8 mouse cellular contexts compared by ENCODE assay signal in the genomic region with DNA sequence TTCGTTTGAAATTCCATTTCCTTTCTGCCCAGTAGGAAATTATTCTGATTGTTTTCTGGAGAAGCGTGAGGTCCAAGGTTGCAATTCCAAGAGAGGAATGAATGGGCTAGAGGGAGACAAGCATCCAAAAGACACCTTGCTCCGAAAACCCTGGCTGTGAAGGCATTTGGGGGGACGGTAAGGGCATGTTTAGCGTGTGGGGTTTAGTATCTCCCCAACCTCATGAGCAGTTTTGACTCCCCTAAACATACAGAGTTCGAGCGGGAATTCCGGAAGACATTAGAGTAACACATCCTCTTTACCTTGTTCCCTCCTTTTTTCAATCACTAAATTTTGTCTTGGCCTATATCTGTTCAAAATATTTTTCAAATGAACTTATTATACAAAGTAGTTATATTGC. TPM values are rescaled to one million over a fixed set of nuclear protein-coding genes. Genes with fewer than 3 reads are reported as not detected.
A peak's percentile ranks its signal among the peaks of the same experiment; 100 is the strongest.
DNase-seq lines count a peak whose midpoint lies in the region; ATAC-seq and TF ChIP-seq lines count a peak whose summit lies in the region.

No protein-coding gene starts in this region.

- TF ChIP-seq CTCF in bone marrow, adult 2 months (IDR thresholded peaks at IDR 0.05; ENCODE audit: control insufficient read depth, insufficient read depth, low read length) = no peak
- TF ChIP-seq CTCF in heart, postnatal 0 days (IDR thresholded peaks at IDR 0.05; ENCODE audit: low read depth) = no peak

- H3K9me3 ChIP-seq in heart, embryonic 11.5 days (replicated peaks; ENCODE audit: control insufficient read depth, low read length) = no peaks in the 10 kb centered on the region
- H3K9me3 ChIP-seq in heart, postnatal 0 days (replicated peaks; ENCODE audit: control insufficient read depth, low read length) = no peaks in the 10 kb centered on the region

- no peak for DNase-seq in heart, postnatal 25 days (ENCODE audit: low spot score)
- DNase-seq in heart, postnatal 0 days (ENCODE audit: low spot score) = no peak
- peak; percentile 25 for DNase-seq in lung, postnatal 10 days
- no peak for DNase-seq in spleen, adult 18-20 months
- no peak for DNase-seq in gastrocnemius, postnatal 10 days
- no peak for DNase-seq in adrenal gland, postnatal 10 days

- H3K4me3 ChIP-seq in heart, embryonic 11.5 days (ENCODE audit: low read depth, low read length) = peak overlapping the region; percentile 73
- peak overlapping the region; percentile 24 for H3K4me3 ChIP-seq in bone marrow, adult 2 months (replicated peaks; ENCODE audit: control insufficient read depth, low read depth, low read length)
- H3K4me3 ChIP-seq in heart, postnatal 0 days (ENCODE audit: low read depth, low read length) = peak overlapping the region; percentile 84

- TF ChIP-seq EP300 in heart, postnatal 0 days (IDR thresholded peaks at IDR 0.05; ENCODE audit: low read depth) = no peak

- H3K27me3 ChIP-seq in heart, embryonic 11.5 days (ENCODE audit: control insufficient read depth, insufficient read depth, low read length) = no peaks in the 10 kb centered on the region
- H3K27me3 ChIP-seq in heart, postnatal 0 days (ENCODE audit: control insufficient read depth, insufficient read depth, low read length) = 0 out of 2 replicates have a peak, but pooled peaks cover 2% of the 10 kb centered on the region

- peak overlapping the region; percentile 92 for H3K4me2 ChIP-seq in heart, embryonic 11.5 days
- peak overlapping the region; percentile 96 for H3K4me2 ChIP-seq in heart, postnatal 0 days (ENCODE audit: low read depth, low read length)

- intact Hi-C loops in heart, postnatal 25 days (cut with DNase I) = loop anchor here (1.0 to 5.0 kb wide), 3 partner anchors 55 to 182 kb away; no protein-coding TSS in a partner anchor

- 0% methylated on average over 8 of the region's 8 CpGs for WGBS in heart, embryonic 11.5 days (ENCODE audit: insufficient replicate concordance)
- 7% methylated on average over 8 of the region's 8 CpGs for WGBS in bone marrow, adult 2 months
- 1% methylated on average over 8 of the region's 8 CpGs for WGBS in heart, postnatal 0 days

- peak overlapping the region; percentile 100 for H3K27ac ChIP-seq in heart, embryonic 11.5 days (ENCODE audit: low read depth, low read length)
- H3K27ac ChIP-seq in bone marrow, adult 2 months (ENCODE audit: control insufficient read depth, insufficient read depth, low read depth, low read length, poor library complexity) = peak overlapping the region; percentile 56; the same call in 1 of the 2 replicates
- peak overlapping the region; percentile 98 for H3K27ac ChIP-seq in heart, postnatal 0 days (ENCODE audit: low read depth)

- H3K9ac ChIP-seq in heart, embryonic 11.5 days (ENCODE audit: low read depth, low read length) = peak overlapping the region; percentile 96
- H3K9ac ChIP-seq in heart, postnatal 0 days (replicated peaks; ENCODE audit: low read depth, low read length) = peak overlapping the region; percentile 89

- TF ChIP-seq POLR2A in bone marrow, adult 2 months (IDR thresholded peaks at IDR 0.05; ENCODE audit: borderline replicate concordance, control insufficient read depth, low read depth, low read length) = no peak

- H3K4me1 ChIP-seq in heart, embryonic 11.5 days (ENCODE audit: control insufficient read depth, insufficient read depth, low read length) = peaks cover 52% of the 10 kb centered on the region
- H3K4me1 ChIP-seq in bone marrow, adult 2 months (ENCODE audit: control insufficient read depth, insufficient read depth, low read length) = no peaks in the 10 kb centered on the region; the same call in none of the 2 replicates
- peaks cover 44% of the 10 kb centered on the region for H3K4me1 ChIP-seq in heart, postnatal 0 days (ENCODE audit: control insufficient read depth, insufficient read depth)

- ATAC-seq in heart, embryonic 11.5 days (replicated peaks; ENCODE audit: insufficient number of reproducible peaks, low FRiP score, low TSS enrichment) = no peak
- ATAC-seq in heart, postnatal 0 days (ENCODE audit: insufficient read depth, low read depth) = no peak

- H3K36me3 ChIP-seq in heart, embryonic 11.5 days (ENCODE audit: control insufficient read depth, insufficient read depth, low read length) = no peaks in the 10 kb centered on the region
- no peaks in the 10 kb centered on the region for H3K36me3 ChIP-seq in heart, postnatal 0 days (replicated peaks; ENCODE audit: control insufficient read depth, insufficient read depth, low read length)

RNA-seq across cellular contexts. Expression of a gene that starts 0.4 kb away (rescaled TPM):
- polyA plus RNA-seq in heart, embryonic 11.5 days (2014; fragmentation: Nextera tagmentation; extraction: Ambion mirVana) = 29.1 and 30.3 TPM in 2 replicates
- 10 to 100 TPM; 24.0 to 27.4 TPM for total RNA-seq in heart, postnatal 25 days (2021)
- polyA plus RNA-seq in bone marrow, adult 2 months (2011; ENCODE audit: insufficient read depth, insufficient read length, low replicate concordance, missing spikeins) = 1.1 and 12.4 TPM in 2 replicates
- total RNA-seq in heart, postnatal 0 days (2014; rRNA removed; ENCODE audit: low replicate concordance) = 19.3 and 20.9 TPM in 2 replicates
- 24.9 and 27.2 TPM in 2 replicates for polyA plus RNA-seq in heart, postnatal 0 days (2015; fragmentation: Nextera tagmentation; extraction: Ambion mirVana)
- 10 to 100 TPM; 19.1 to 24.6 TPM for total RNA-seq in gastrocnemius, postnatal 10 days (2021)
- 10 to 100 TPM; 28.7 to 35.5 TPM for total RNA-seq in adrenal gland, postnatal 10 days (2021)

Comparison
In these comparisons a context has a peak if more than half of its experiments do, and no peak if none do; other contexts are left out.
1. H3K4me3 ChIP-seq: peak in every context shown above with its lines; median percentile 84 in heart, postnatal 0 days; 73 in heart, embryonic 11.5 days; 24 in bone marrow, adult 2 months.